Mouse (Mus musculus): Measurements from ENCODE around the gene Rtn4r. TPM values are rescaled to one million over a fixed set of nuclear protein-coding genes. Genes with fewer than 3 reads are reported as not detected.

Gene Rtn4r
- total and polyA plus RNA-seq, 3 experiments, result 0.04 TPM; not detected in 2

- H3K9me3 ChIP-seq (replicated peaks; ENCODE audit: insufficient read depth, low read length), result no peaks in the 10 kb centered on the region
- no peaks in the 10 kb centered on the region for H3K4me1 ChIP-seq (ENCODE audit: control insufficient read depth in 1 of 2, insufficient read depth in 2 of 2, low read length in 2 of 2)
- DNase-seq (ENCODE audit: low read depth, low spot score), result no peak
- H3K36me3 ChIP-seq (ENCODE audit: control insufficient read depth in 1 of 2, insufficient read depth in 2 of 2, low read length in 2 of 2), result no peaks in the 10 kb centered on the region
- H3K27me3 ChIP-seq (ENCODE audit: control insufficient read depth in 1 of 2, insufficient read depth in 2 of 2, low read length in 2 of 2), result no peaks in the 10 kb centered on the region; a peak in 2 of 4 replicates
- H3K79me2 ChIP-seq (ENCODE audit: control insufficient read depth, insufficient read depth, low read length, poor library complexity), result no peaks in the 10 kb centered on the region
- no peak overlapping the region for H3K27ac ChIP-seq (ENCODE audit: control insufficient read depth, low read depth, low read length)
- no peak for TF ChIP-seq NRF1 (IDR thresholded peaks at IDR 0.05; ENCODE audit: insufficient read depth, low read depth, low read length, poor library complexity, severe bottlenecking)
- TF ChIP-seq ETS1 (IDR thresholded peaks at IDR 0.05; ENCODE audit: low read depth, low read length), result no peak
- no peak for TF ChIP-seq CHD1 (IDR thresholded peaks at IDR 0.05; ENCODE audit: low read depth, low read length)
- no peak for TF ChIP-seq POLR2AphosphoS5 (IDR thresholded peaks at IDR 0.05; ENCODE audit: borderline replicate concordance, low read depth, low read length)
- no peak for TF ChIP-seq E2F4 (IDR thresholded peaks at IDR 0.05; ENCODE audit: borderline replicate concordance, low read depth, low read length)
- TF ChIP-seq ZNF384 (IDR thresholded peaks at IDR 0.05; ENCODE audit: low read depth, low read length), result no peak
- no peak for TF ChIP-seq SIN3A (IDR thresholded peaks at IDR 0.05; ENCODE audit: low read length)
- TF ChIP-seq MAX (IDR thresholded peaks at IDR 0.05; ENCODE audit: low read length), result no peak
- TF ChIP-seq MAZ (IDR thresholded peaks at IDR 0.05; ENCODE audit: low read depth, low read length), result no peak
- no peak for TF ChIP-seq RAD21 (IDR thresholded peaks at IDR 0.05; ENCODE audit: low read depth, low read length)
- TF ChIP-seq UBTF (IDR thresholded peaks at IDR 0.05; ENCODE audit: borderline replicate concordance, insufficient read depth, low read depth, low read length), result no peak
- TF ChIP-seq TBP (IDR thresholded peaks at IDR 0.05; ENCODE audit: low read depth, low read length), result no peak
- no peak for TF ChIP-seq ZMIZ1 (IDR thresholded peaks at IDR 0.05; ENCODE audit: low read depth, low read length)
- no peak for TF ChIP-seq POLR2AphosphoS2 (IDR thresholded peaks at IDR 0.05; ENCODE audit: low read length)
- TF ChIP-seq GABPA (IDR thresholded peaks at IDR 0.05; ENCODE audit: low read depth, low read length), result no peak
- no peak for TF ChIP-seq RCOR1 (IDR thresholded peaks at IDR 0.05; ENCODE audit: low read depth, low read length)
- TF ChIP-seq MAFK (IDR thresholded peaks at IDR 0.05; ENCODE audit: borderline replicate concordance, low read depth, low read length), result no peak
- TF ChIP-seq CTCF (IDR thresholded peaks at IDR 0.05 in 2 of 3, conservative IDR thresholded peaks at IDR 0.05 in 1 of 3; ENCODE audit: control insufficient read depth in 1 of 3, insufficient read depth in 1 of 3, low read depth in 2 of 3, low read length in 3 of 3, poor library complexity in 1 of 3, severe bottlenecking in 1 of 3), result no peak
- no peak for TF ChIP-seq BHLHE40 (IDR thresholded peaks at IDR 0.05; ENCODE audit: borderline replicate concordance, low read depth, low read length)
- TF ChIP-seq GATA1 (IDR thresholded peaks at IDR 0.05; ENCODE audit: low read depth, low read length), result no peak
- H3K4me3 ChIP-seq (ENCODE audit: control insufficient read depth in 1 of 2, insufficient read depth in 1 of 2, low read depth in 2 of 2, low read length in 2 of 2), result no peak overlapping the region
- no peak overlapping the region for H3K9ac ChIP-seq (ENCODE audit: control insufficient read depth, low read depth, low read length, poor library complexity, severe bottlenecking)
Measured at GRCm38 (mm10) chr16:18197881-18198280, 70.4 kb downstream of the Rtn4r start.

- H3K27me3 ChIP-seq (ENCODE audit: control insufficient read depth in 1 of 2, insufficient read depth in 2 of 2, low read length in 2 of 2), result no peaks in the 10 kb centered on the region; a peak in 1 of 4 replicates
- no peaks in the 10 kb centered on the region for H3K36me3 ChIP-seq (ENCODE audit: control insufficient read depth in 1 of 2, insufficient read depth in 2 of 2, low read length in 2 of 2)
- no peak for TF ChIP-seq NRF1 (IDR thresholded peaks at IDR 0.05; ENCODE audit: insufficient read depth, low read depth, low read length, poor library complexity, severe bottlenecking)
- H3K79me2 ChIP-seq (ENCODE audit: control insufficient read depth, insufficient read depth, low read length, poor library complexity), result no peaks in the 10 kb centered on the region
- H3K4me1 ChIP-seq (ENCODE audit: control insufficient read depth in 1 of 2, insufficient read depth in 2 of 2, low read length in 2 of 2), result no peaks in the 10 kb centered on the region
- H3K9me3 ChIP-seq (replicated peaks; ENCODE audit: insufficient read depth, low read length), result no peaks in the 10 kb centered on the region
- DNase-seq (ENCODE audit: low read depth, low spot score), result no peak
- H3K9ac ChIP-seq (ENCODE audit: control insufficient read depth, low read depth, low read length, poor library complexity, severe bottlenecking), result no peak overlapping the region
- no peak overlapping the region for H3K27ac ChIP-seq (ENCODE audit: control insufficient read depth, low read depth, low read length)
- H3K4me3 ChIP-seq (ENCODE audit: control insufficient read depth in 1 of 2, insufficient read depth in 1 of 2, low read depth in 2 of 2, low read length in 2 of 2), result no peak overlapping the region
Measured at GRCm38 (mm10) chr16:18198365-18199098, 71.1 kb downstream of the Rtn4r start.
